Mouse (Mus musculus) heart, postnatal 0 days (tissue): Measurements from ENCODE around the gene Polm. TPM values are rescaled to one million over a fixed set of nuclear protein-coding genes. Genes with fewer than 3 reads are reported as not detected.

Experiments used
- ATAC-seq: fragments of 200-750 bp; cut with Nextera tagmentation; 2 replicates; pipeline ENCODE4 v1.8.0; 2017; ENCODE audit warnings: low read depth, moderate number of reproducible peaks, moderate library complexity; ENCODE audit not compliant: insufficient read depth
- DNase-seq: peaks from one replicate; pipeline ENCODE4 v3.0.0-alpha.2; 2016; ENCODE audit warnings: low spot score
- H3K27ac ChIP-seq: fragments of 300-500 bp; sonication (generic); 2 replicates; pipeline ENCODE4 v1.5.1; 2014; ENCODE audit warnings: low read depth, mild to moderate bottlenecking
- H3K27me3 ChIP-seq: fragments of 300-500 bp; sonication (generic); 2 replicates; pipeline ENCODE4 v1.6.1; 2014; ENCODE audit warnings: low read length, mixed read lengths; ENCODE audit not compliant: control insufficient read depth, insufficient read depth
- H3K36me3 ChIP-seq: fragments of 300-500 bp; sonication (generic); replicated peaks from 2 replicates; pipeline ENCODE4 v1.6.1; 2014; ENCODE audit warnings: low read length, mixed read lengths; ENCODE audit not compliant: control insufficient read depth, insufficient read depth
- H3K4me1 ChIP-seq: fragments of 300-500 bp; sonication (generic); 2 replicates; pipeline ENCODE4 v1.6.1; 2014; ENCODE audit warnings: antibody characterized with exemption; ENCODE audit not compliant: control insufficient read depth, insufficient read depth
- H3K4me2 ChIP-seq: fragments of 300-500 bp; sonication (generic); 2 replicates; pipeline ENCODE4 v1.6.1; 2014; ENCODE audit warnings: low read depth, mild to moderate bottlenecking, low read length, moderate library complexity
- H3K4me3 ChIP-seq: fragments of 300-500 bp; sonication (generic); 2 replicates; pipeline ENCODE4 v1.5.1; 2014; ENCODE audit warnings: low read depth, low read length
- H3K9ac ChIP-seq: fragments of 300-500 bp; sonication (generic); replicated peaks from 2 replicates; pipeline ENCODE4 v1.6.1; 2014; ENCODE audit warnings: low read depth, low read length, mixed read lengths
- H3K9me3 ChIP-seq: fragments of 300-500 bp; sonication (generic); replicated peaks from 2 replicates; pipeline ENCODE4 v1.6.1; 2016; ENCODE audit warnings: low read length; ENCODE audit not compliant: control insufficient read depth
- CTCF ChIP-seq: IDR thresholded peaks from 2 replicates; pipeline ENCODE4 v1.5.1; 2016; ENCODE audit warnings: antibody characterized with exemption, control low read depth, low read depth
- EP300 ChIP-seq: IDR thresholded peaks from 2 replicates; pipeline ENCODE4 v1.6.1; 2016; ENCODE audit warnings: antibody characterized with exemption, low read depth
- WGBS: fragments of 180-500 bp; shearing (Covaris S2); extraction: QIAGEN DNeasy Blood & Tissue Kit; methylation state at CpG from one replicate; pipeline ENCODE4 v1.1.7; 2014; 5-methylcytosine and 5-hydroxymethylcytosine counted together
- polyA plus RNA-seq: library from polyadenylated mRNA; unstranded; fragments of >200 nt; fragmentation: Nextera tagmentation; extraction: Ambion mirVana; gene quantifications from 2 replicates; pipeline ENCODE4 v1.2.1, GENCODE M21; 2015
- total RNA-seq: library from RNA; depleted of rRNA; stranded (reverse); fragments of >200 nt; gene quantifications from 2 replicates; pipeline ENCODE4 v1.2.3, GENCODE M21; 2014; ENCODE audit warnings: low replicate concordance

Polm gene
- total and polyA plus RNA-seq, 2 experiments from 2014 or later, result 3.7 to 4.4 TPM

DNA sequence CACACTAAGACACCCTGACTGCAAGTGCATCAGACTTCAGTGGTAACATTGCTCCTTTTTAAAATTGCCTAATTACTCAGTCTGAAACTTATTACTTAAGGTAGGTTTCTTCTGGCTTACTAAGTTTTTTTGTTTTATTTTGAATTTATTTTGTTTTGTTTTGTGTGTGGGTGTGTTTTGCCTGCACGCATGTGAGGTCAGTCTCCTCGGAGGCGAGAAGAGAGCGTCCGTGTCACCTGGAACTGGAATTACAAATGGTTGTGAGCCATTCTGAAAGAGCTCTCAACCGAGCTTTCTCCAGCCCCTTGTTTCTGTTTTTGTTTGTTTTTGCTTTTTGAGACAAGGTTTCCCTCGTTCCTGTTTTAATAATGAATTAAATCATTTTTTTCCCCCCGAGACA is 40.8 kb upstream of the Polm start:
- Histone ChIP-seq H3K9ac (no peak overlapping the region), H3K27me3 (no peaks in the 10 kb centered on the region), H3K4me2 (peak overlapping the region; percentile 82), H3K27ac (peak overlapping the region; percentile 59), H3K4me1 (peaks cover 9% of the 10 kb centered on the region), H3K36me3 (peaks cover 17% of the 10 kb centered on the region), H3K4me3 (peak overlapping the region; percentile 65), H3K9me3 (no peaks in the 10 kb centered on the region)
- ATAC-seq (no peak), DNase-seq (no peak)
- WGBS, result 41% methylated on average over 8 of the region's 8 CpGs
- TF ChIP-seq EP300 (no peak), CTCF (no peak)

GRCm38 (mm10) chr11:5877921-5878526 is 40.2 kb upstream of the Polm start, which contains the start of gene Pold2:
Gene Pold2, minus strand, starts transcription at chr11:5878292.
- ATAC-seq (peak; percentile 98), DNase-seq (peak; percentile 97)
- whole genome bisulfite sequencing, result under 1% methylated on average over 44 of the region's 52 CpGs
- peak within 1 kb of the TSS; percentile 59 for H3K27ac ChIP-seq
- TF ChIP-seq EP300 (no peak), CTCF (no peak)
- H3K27me3 ChIP-seq, result no peaks in the 10 kb centered on the region
- peak within 1 kb of the TSS; percentile 57 for H3K9ac ChIP-seq
- peak within 1 kb of the TSS; percentile 65 for H3K4me3 ChIP-seq
- H3K4me1 ChIP-seq, result peaks cover 9% of the 10 kb centered on the region
- no peaks in the 10 kb centered on the region for H3K9me3 ChIP-seq
- peak within 1 kb of the TSS; percentile 82 for H3K4me2 ChIP-seq
- H3K36me3 ChIP-seq, result peaks cover 24% of the 10 kb centered on the region

- peak overlapping the region; percentile 57 for H3K9ac ChIP-seq
- TF ChIP-seq EP300, result no peak
- no peak for TF ChIP-seq CTCF
- ATAC-seq (no peak), DNase-seq (no peak)
- peaks cover 9% of the 10 kb centered on the region for H3K4me1 ChIP-seq
- no peak overlapping the region for H3K27ac ChIP-seq
- peak overlapping the region; percentile 82 for H3K4me2 ChIP-seq
- 1% methylated on average over 5 of the region's 5 CpGs for WGBS
- H3K4me3 ChIP-seq, result peak overlapping the region; percentile 65
- no peaks in the 10 kb centered on the region for H3K9me3 ChIP-seq
- no peaks in the 10 kb centered on the region for H3K27me3 ChIP-seq
- peaks cover 30% of the 10 kb centered on the region for H3K36me3 ChIP-seq
These were observed 39.6 kb upstream of the Polm start for GRCm38 (mm10) chr11:5877421-5877820.

- TF ChIP-seq CTCF (no peak), EP300 (no peak)
- peaks cover 51% of the 10 kb centered on the region for H3K36me3 ChIP-seq
- H3K27ac ChIP-seq, result no peak overlapping the region
- peaks cover 9% of the 10 kb centered on the region for H3K4me1 ChIP-seq
- H3K4me3 ChIP-seq, result no peak overlapping the region
- no peak for ATAC-seq
- DNase-seq, result no peak
- H3K9ac ChIP-seq, result no peak overlapping the region
- H3K4me2 ChIP-seq, result no peak overlapping the region
- WGBS, result 92% methylated on average over 9 of the region's 9 CpGs
- H3K27me3 ChIP-seq, result no peaks in the 10 kb centered on the region
- no peaks in the 10 kb centered on the region for H3K9me3 ChIP-seq
These were observed 35.4 kb upstream of the Polm start for GRCm38 (mm10) chr11:5873192-5873591.

DNA sequence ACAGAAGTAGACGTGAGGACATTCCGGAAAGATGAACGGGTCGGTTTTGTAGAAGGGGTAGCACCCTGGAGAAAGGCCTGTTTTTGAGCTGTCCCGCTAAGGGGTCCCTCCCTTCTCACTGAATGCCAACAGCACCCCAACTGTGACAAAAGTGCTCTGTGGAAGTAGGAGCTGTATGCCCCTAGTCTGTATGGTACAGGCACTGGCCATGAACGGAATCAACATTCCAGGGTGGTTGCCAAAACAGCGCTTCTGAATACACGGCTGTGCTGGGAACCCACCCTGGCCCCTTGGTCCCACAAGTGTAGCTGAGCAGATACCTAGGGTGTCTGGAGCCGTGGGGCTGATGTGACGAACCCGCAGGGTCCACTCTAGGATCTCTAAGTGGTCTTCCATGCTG is 34.9 kb upstream of the Polm start:
- 95% methylated on average over 11 of the region's 11 CpGs for WGBS
- no peak overlapping the region for H3K4me2 ChIP-seq
- DNase-seq (no peak), ATAC-seq (no peak)
- H3K4me1 ChIP-seq, result peaks cover 8% of the 10 kb centered on the region
- H3K4me3 ChIP-seq, result no peak overlapping the region
- no peak for TF ChIP-seq CTCF
- TF ChIP-seq EP300, result no peak
- H3K27ac ChIP-seq, result no peak overlapping the region
- H3K9ac ChIP-seq, result no peak overlapping the region
- peaks cover 51% of the 10 kb centered on the region for H3K36me3 ChIP-seq
- H3K9me3 ChIP-seq, result no peaks in the 10 kb centered on the region
- H3K27me3 ChIP-seq, result no peaks in the 10 kb centered on the region

DNA sequence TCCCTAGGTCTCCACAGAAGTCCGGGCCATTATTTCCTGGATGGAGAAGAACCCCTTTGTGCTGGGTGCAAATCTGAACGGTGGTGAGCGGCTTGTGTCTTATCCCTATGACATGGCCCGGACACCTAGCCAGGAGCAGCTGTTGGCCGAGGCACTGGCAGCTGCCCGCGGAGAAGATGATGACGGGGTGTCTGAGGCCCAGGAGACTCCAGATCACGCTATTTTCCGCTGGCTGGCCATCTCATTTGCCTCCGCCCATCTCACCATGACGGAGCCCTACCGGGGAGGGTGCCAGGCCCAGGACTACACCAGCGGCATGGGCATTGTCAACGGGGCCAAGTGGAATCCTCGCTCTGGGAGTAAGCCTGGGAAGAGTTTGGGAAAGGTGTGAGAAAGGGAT is 32.3 kb upstream of the Polm start:
- Histone ChIP-seq H3K4me2 (no peak overlapping the region), H3K36me3 (peaks cover 47% of the 10 kb centered on the region), H3K9me3 (no peaks in the 10 kb centered on the region), H3K4me1 (no peaks in the 10 kb centered on the region), H3K4me3 (no peak overlapping the region), H3K9ac (no peak overlapping the region), H3K27me3 (no peaks in the 10 kb centered on the region), H3K27ac (no peak overlapping the region)
- WGBS, result 81% methylated on average over 16 of the region's 16 CpGs
- ATAC-seq (no peak), DNase-seq (no peak)
- TF ChIP-seq EP300 (no peak), CTCF (no peak)
